In the genomic region with DNA sequence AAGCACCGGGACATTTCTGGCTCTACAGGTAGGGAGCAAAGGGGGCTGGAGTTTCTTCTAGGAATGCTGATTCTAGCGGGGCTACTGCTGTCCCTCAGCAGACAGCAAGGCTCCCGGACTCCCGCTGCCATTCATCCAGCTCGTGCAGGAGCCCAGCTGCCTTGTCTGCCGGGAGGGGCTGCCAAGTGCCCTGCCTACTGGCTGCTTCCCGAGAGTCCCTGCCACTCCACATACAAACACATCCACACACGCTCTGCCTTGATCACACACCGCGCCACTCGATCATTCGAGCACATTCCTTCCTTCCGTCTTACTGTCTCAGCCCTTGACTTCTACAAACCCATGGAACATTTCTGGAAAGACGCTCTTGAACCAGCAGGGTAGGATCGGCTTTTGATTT, we compare ENCODE assay signal across 8 mouse cellular contexts.
A peak's percentile ranks its signal among the peaks of the same experiment; 100 is the strongest.
DNase-seq lines count a peak whose midpoint lies in the region; ATAC-seq lines count a peak whose summit lies in the region.

No protein-coding gene starts in this region.

- no peak for ATAC-seq in embryonic facial prominence, embryonic 15.5 days (ENCODE audit: insufficient number of reproducible peaks, low FRiP score, low TSS enrichment, low read depth)
- no peak for ATAC-seq in erythroid progenitor cell, adult 5-6 weeks (replicated peaks; ENCODE audit: low FRiP score, poor library complexity, severe bottlenecking)

- peak overlapping the region; percentile 56 for H3K4me2 ChIP-seq in embryonic facial prominence, embryonic 15.5 days (replicated peaks)

- no peak overlapping the region for H3K27ac ChIP-seq in embryonic facial prominence, embryonic 15.5 days (replicated peaks)

- H3K36me3 ChIP-seq in embryonic facial prominence, embryonic 15.5 days = no peaks in the 10 kb centered on the region

- H3K9me3 ChIP-seq in embryonic facial prominence, embryonic 15.5 days (replicated peaks) = no peaks in the 10 kb centered on the region

- H3K4me1 ChIP-seq in embryonic facial prominence, embryonic 15.5 days = peaks cover 13% of the 10 kb centered on the region

- peaks cover 42% of the 10 kb centered on the region for H3K27me3 ChIP-seq in embryonic facial prominence, embryonic 15.5 days

- 3% methylated on average over 15 of the region's 15 CpGs for WGBS in embryonic facial prominence, embryonic 15.5 days

- no peak overlapping the region for H3K9ac ChIP-seq in embryonic facial prominence, embryonic 15.5 days

- DNase-seq in layer of hippocampus, adult 11-12 months (ENCODE audit: low spot score) = peak; percentile 9
- DNase-seq in layer of hippocampus, adult 9-10 months (ENCODE audit: low spot score) = no peak
- DNase-seq in heart, postnatal 4 days = peak; percentile 20
- DNase-seq in layer of hippocampus, postnatal 10 days (ENCODE audit: low spot score in 2 of 2) = peak; percentile 18 to 40
- DNase-seq in lung, postnatal 4 days = peak; percentile 7 to 35
- peak; percentile 48 to 51 for DNase-seq in right cerebral cortex, postnatal 10 days (ENCODE audit: low spot score in 2 of 2)

- peak overlapping the region; percentile 32 for H3K4me3 ChIP-seq in embryonic facial prominence, embryonic 15.5 days (replicated peaks)
